Mouse (Mus musculus) midbrain, embryonic 12.5 days (tissue): ENCODE results near the gene Arrdc5. TPM values are rescaled to one million over a fixed set of nuclear protein-coding genes. Genes with fewer than 3 reads are reported as not detected.

ENCODE experiments used
- ATAC-seq: fragments of 200-750 bp; cut with Nextera tagmentation; 2 replicates; pipeline ENCODE4 v1.8.0; 2017; ENCODE audit warnings: low read depth, moderate TSS enrichment, moderate library complexity; ENCODE audit not compliant: low FRiP score
- H3K27ac ChIP-seq: fragments of 300-500 bp; sonication (generic); replicated peaks from 2 replicates; pipeline ENCODE4 v1.5.1; 2016; ENCODE audit warnings: mild to moderate bottlenecking
- H3K27me3 ChIP-seq: fragments of 300-500 bp; sonication (generic); 2 replicates; pipeline ENCODE4 v1.6.1; 2016; ENCODE audit warnings: mild to moderate bottlenecking
- H3K36me3 ChIP-seq: fragments of 300-500 bp; sonication (generic); 2 replicates; pipeline ENCODE4 v1.6.1; 2016
- H3K4me1 ChIP-seq: fragments of 300-500 bp; sonication (generic); 2 replicates; pipeline ENCODE4 v1.6.1; 2016
- H3K4me2 ChIP-seq: fragments of 300-500 bp; sonication (generic); replicated peaks from 2 replicates; pipeline ENCODE4 v1.6.1; 2016; ENCODE audit warnings: mild to moderate bottlenecking, moderate library complexity
- H3K4me3 ChIP-seq: fragments of 300-500 bp; sonication (generic); 2 replicates; pipeline ENCODE4 v1.5.1; 2016; ENCODE audit warnings: mild to moderate bottlenecking
- H3K9ac ChIP-seq: fragments of 300-500 bp; sonication (generic); replicated peaks from 2 replicates; pipeline ENCODE4 v1.6.1; 2016; ENCODE audit warnings: mild to moderate bottlenecking, moderate library complexity
- H3K9me3 ChIP-seq: fragments of 300-500 bp; sonication (generic); 2 replicates; pipeline ENCODE4 v1.6.1; 2016; ENCODE audit warnings: mild to moderate bottlenecking
- WGBS: fragments of 180-500 bp; shearing (Covaris S2); methylation state at CpG from one replicate; pipeline ENCODE4 v1.1.7; 2016; 5-methylcytosine and 5-hydroxymethylcytosine counted together
- polyA plus RNA-seq: library from polyadenylated mRNA; unstranded; fragments of >200 nt; fragmentation: Nextera tagmentation; extraction: Ambion mirVana; gene quantifications from 2 replicates; pipeline ENCODE4 v1.2.1, GENCODE M21; 2016

The Arrdc5 gene
- polyA plus RNA-seq, 1 experiment from 2014 or later: not detected

- H3K27ac ChIP-seq: peak overlapping the region; percentile 73
- no peaks in the 10 kb centered on the region for H3K9me3 ChIP-seq
- H3K4me1 ChIP-seq: peaks cover 35% of the 10 kb centered on the region
- H3K27me3 ChIP-seq: no peaks in the 10 kb centered on the region; the same call in 1 of the 2 replicates
- WGBS: 34% methylated on average over 3 of the region's 3 CpGs
- H3K4me3 ChIP-seq: 0 out of 2 replicates have a peak overlapping the region, but pooled peaks have one; percentile 43
- no peak for ATAC-seq
- H3K4me2 ChIP-seq: peak overlapping the region; percentile 54
- H3K36me3 ChIP-seq: peaks cover 10% of the 10 kb centered on the region
- H3K9ac ChIP-seq: 0 out of 2 replicates have a peak overlapping the region, but pooled peaks have one; percentile 45
Measured at GRCm38 (mm10) chr17:56288866-56289265, 11.2 kb downstream of the Arrdc5 start.

DNA sequence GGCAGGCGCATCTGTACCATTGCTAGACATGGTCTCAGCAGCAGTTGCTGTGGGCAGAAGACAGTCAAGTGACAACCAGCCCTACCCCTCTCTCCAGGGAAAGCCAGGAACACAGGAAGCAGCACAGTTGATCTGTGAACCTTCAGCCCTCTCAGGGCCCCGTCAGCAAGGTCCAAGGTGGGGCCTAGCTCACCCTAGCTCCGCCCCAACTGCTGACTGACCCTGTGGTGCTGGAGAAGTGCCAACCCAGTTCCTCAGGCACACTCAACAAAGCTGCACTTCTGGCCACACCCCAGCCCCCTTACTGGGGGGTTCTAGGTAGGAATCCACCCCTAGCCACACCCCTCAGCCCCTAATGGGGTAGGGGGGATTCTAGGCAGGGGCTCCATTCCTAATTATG lies 12.3 kb downstream of the Arrdc5 start:
- Histone ChIP-seq H3K36me3 (peaks cover 11% of the 10 kb centered on the region), H3K27ac (no peak overlapping the region), H3K4me2 (no peak overlapping the region), H3K4me1 (peaks cover 35% of the 10 kb centered on the region), H3K9me3 (no peaks in the 10 kb centered on the region), H3K4me3 (no peak overlapping the region), H3K9ac (no peak overlapping the region), H3K27me3 (no peaks in the 10 kb centered on the region; the same call in 1 of the 2 replicates)
- 52% methylated on average over 3 of the region's 3 CpGs for WGBS
- ATAC-seq: no peak

- Histone ChIP-seq H3K27ac (no peak overlapping the region), H3K9me3 (no peaks in the 10 kb centered on the region), H3K4me2 (no peak overlapping the region), H3K4me3 (no peak overlapping the region), H3K27me3 (no peaks in the 10 kb centered on the region), H3K36me3 (peaks cover 14% of the 10 kb centered on the region), H3K4me1 (peaks cover 28% of the 10 kb centered on the region), H3K9ac (no peak overlapping the region)
- no peak for ATAC-seq
- WGBS: 94% methylated on average over 11 of the region's 11 CpGs
Measured at GRCm38 (mm10) chr17:56285995-56286394, 14.1 kb downstream of the Arrdc5 start.

DNA sequence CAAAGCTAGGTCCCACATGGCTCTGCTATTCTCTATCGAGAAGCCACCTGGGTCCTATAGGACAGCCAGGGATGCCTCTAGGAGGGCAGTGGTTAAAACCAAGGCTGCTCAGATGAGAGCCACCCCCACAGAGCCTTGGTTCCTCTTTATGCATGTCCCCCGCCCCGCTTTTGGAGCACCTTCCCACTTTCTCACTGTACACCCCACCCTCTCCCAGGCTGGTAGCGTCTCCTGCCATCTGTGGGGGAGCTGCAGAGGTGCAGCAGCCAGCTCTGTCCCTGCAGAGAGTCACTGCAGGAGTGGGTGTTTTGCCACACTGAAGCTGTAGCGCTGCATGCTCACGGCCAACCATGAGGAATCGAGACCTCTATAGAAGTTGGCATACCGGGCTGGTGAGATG lies 16.8 kb downstream of the Arrdc5 start:
- Histone ChIP-seq H3K27me3 (no peaks in the 10 kb centered on the region), H3K27ac (no peak overlapping the region), H3K4me2 (no peak overlapping the region), H3K4me1 (peaks cover 5% of the 10 kb centered on the region), H3K9me3 (no peaks in the 10 kb centered on the region), H3K36me3 (peaks cover 15% of the 10 kb centered on the region), H3K9ac (no peak overlapping the region), H3K4me3 (no peak overlapping the region)
- 94% methylated on average over 8 of the region's 8 CpGs for WGBS
- no peak for ATAC-seq

DNA sequence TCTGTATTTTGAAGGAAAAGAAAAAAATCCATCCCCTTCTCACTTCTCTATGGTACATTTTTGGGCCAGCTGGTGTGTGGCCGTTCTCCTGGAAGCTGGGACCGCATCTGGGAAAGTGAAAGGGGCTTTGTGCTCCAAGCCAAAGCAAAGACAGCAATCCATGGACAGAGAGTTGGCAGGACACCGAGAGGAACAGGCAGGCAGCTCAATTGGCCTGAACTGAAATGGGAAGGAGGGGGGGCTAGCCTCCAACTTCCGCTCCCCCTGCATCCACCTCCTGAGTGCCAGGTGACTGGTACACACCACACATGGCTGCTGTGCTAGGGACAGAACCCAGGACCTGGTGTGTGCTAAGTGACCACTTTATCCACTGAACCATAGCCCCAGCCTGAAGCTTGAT lies 17.3 kb downstream of the Arrdc5 start:
- no peak overlapping the region for H3K4me3 ChIP-seq
- H3K27me3 ChIP-seq: no peaks in the 10 kb centered on the region
- ATAC-seq: no peak
- no peaks in the 10 kb centered on the region for H3K9me3 ChIP-seq
- H3K4me1 ChIP-seq: peaks cover 2% of the 10 kb centered on the region
- WGBS: 90% methylated on average over 4 of the region's 4 CpGs
- H3K27ac ChIP-seq: no peak overlapping the region
- H3K4me2 ChIP-seq: no peak overlapping the region
- H3K9ac ChIP-seq: no peak overlapping the region
- peaks cover 15% of the 10 kb centered on the region for H3K36me3 ChIP-seq

DNA sequence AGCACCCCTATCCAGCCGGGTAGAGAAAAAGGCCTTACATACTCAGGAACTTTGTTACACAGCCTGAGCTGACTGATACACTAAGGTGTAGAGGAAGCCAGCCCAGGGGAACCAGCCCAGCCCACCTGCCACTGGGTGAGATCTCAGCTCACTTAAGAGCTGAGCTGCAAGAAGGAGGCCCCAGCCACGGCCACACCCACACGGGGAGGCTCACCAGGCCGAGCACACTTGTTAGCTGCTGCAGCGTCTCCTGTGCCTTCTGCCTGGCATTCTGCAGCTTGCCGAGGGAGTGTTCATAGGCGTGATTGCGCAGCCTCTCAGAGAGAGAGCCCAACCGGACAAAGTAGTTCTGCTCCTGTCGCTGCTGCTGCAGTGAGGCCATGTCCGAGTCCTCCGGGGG lies 18.9 kb downstream of the Arrdc5 start:
- H3K9ac ChIP-seq: no peak overlapping the region
- 90% methylated on average over 12 of the region's 12 CpGs for WGBS
- ATAC-seq: no peak
- no peaks in the 10 kb centered on the region for H3K9me3 ChIP-seq
- no peak overlapping the region for H3K4me2 ChIP-seq
- peaks cover 15% of the 10 kb centered on the region for H3K4me1 ChIP-seq
- H3K4me3 ChIP-seq: no peak overlapping the region
- no peak overlapping the region for H3K27ac ChIP-seq
- H3K36me3 ChIP-seq: peaks cover 15% of the 10 kb centered on the region
- no peaks in the 10 kb centered on the region for H3K27me3 ChIP-seq

- Histone ChIP-seq H3K4me1 (peaks cover 18% of the 10 kb centered on the region), H3K27ac (no peak overlapping the region), H3K9ac (no peak overlapping the region), H3K27me3 (no peaks in the 10 kb centered on the region), H3K36me3 (peaks cover 9% of the 10 kb centered on the region; the same call in 1 of the 2 replicates), H3K4me3 (no peak overlapping the region), H3K4me2 (no peak overlapping the region), H3K9me3 (no peaks in the 10 kb centered on the region)
- ATAC-seq: no peak
- 88% methylated on average over 12 of the region's 12 CpGs for WGBS
Measured at GRCm38 (mm10) chr17:56279481-56280155, 20.5 kb downstream of the Arrdc5 start.

GRCm38 (mm10) chr17:56278340-56278739 lies 21.7 kb downstream of the Arrdc5 start:
- Histone ChIP-seq H3K4me1 (peaks cover 18% of the 10 kb centered on the region), H3K4me3 (no peak overlapping the region), H3K4me2 (no peak overlapping the region), H3K9ac (no peak overlapping the region), H3K36me3 (peaks cover 4% of the 10 kb centered on the region; the same call in 1 of the 2 replicates), H3K27me3 (no peaks in the 10 kb centered on the region), H3K9me3 (no peaks in the 10 kb centered on the region), H3K27ac (no peak overlapping the region)
- 91% methylated on average over 5 of the region's 5 CpGs for WGBS
- ATAC-seq: no peak

GRCm38 (mm10) chr17:56277567-56277893 lies 22.6 kb downstream of the Arrdc5 start:
- Histone ChIP-seq H3K4me1 (peaks cover 18% of the 10 kb centered on the region), H3K4me2 (peak overlapping the region; percentile 64; the same call in 1 of the 2 replicates), H3K9ac (no peak overlapping the region), H3K27ac (no peak overlapping the region), H3K4me3 (no peak overlapping the region), H3K27me3 (no peaks in the 10 kb centered on the region), H3K9me3 (no peaks in the 10 kb centered on the region), H3K36me3 (peaks cover 4% of the 10 kb centered on the region; the same call in 1 of the 2 replicates)
- no peak for ATAC-seq
- 49% methylated on average over 2 of the region's 2 CpGs for WGBS

DNA sequence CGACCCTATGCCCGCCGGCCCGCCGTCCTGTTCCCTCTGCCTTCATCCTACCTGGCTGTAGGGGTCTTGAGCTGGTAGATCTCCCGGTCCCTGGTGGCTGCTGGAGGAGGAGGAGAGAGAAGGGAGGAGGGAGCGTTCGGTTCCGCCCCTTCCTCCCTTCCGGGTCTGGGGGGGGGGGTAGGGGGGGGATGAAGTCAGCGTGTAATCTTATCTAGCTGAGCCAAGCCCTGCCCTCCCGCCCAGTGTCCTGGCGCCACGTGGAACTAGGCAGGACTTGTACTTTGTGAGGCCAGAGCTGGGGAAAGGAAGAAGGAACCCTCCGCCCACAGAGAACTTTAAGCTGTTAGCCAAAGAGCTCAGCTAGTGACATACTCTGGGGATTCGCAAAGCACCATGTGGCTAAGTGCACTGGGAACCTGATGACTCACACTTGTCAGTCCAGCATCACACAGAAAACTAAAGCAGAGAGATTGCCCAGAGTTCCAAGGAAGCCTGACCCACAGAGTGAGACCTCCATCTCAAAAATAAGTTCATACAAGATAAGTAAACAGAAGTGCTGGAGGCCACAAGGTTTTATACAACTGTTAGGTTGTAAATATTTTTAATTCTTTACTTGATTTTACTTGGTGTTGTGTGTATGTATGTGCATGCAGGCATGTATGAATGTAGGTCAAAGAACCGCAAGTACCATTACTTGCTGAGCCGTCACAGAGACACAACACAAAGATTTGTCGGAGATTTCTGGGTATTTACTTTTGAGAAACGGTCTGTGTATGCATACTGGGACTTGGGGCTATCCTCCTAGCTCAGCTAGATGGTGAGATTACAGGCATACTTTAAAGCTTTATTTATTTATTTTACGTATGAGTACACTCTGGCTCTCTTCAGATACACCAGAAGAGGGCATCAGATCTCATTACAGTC lies 23.2 kb downstream of the Arrdc5 start, which contains the start of gene Ticam1:
Gene Ticam1, minus strand, starts transcription at position 144 of the 924 bp plus-strand sequence.
- H3K4me3 ChIP-seq: peak within 1 kb of the TSS; percentile 44
- peak; percentile 87 for ATAC-seq
- peaks cover 4% of the 10 kb centered on the region; the same call in 1 of the 2 replicates for H3K36me3 ChIP-seq
- peak within 1 kb of the TSS; percentile 64 for H3K4me2 ChIP-seq
- H3K9ac ChIP-seq: peak within 1 kb of the TSS; percentile 54
- H3K4me1 ChIP-seq: peaks cover 18% of the 10 kb centered on the region
- H3K27me3 ChIP-seq: no peaks in the 10 kb centered on the region
- peak within 1 kb of the TSS; percentile 63 for H3K27ac ChIP-seq
- no peaks in the 10 kb centered on the region for H3K9me3 ChIP-seq
- WGBS: 7% methylated on average over 19 of the region's 21 CpGs

- WGBS: 28% methylated on average over 5 of the region's 5 CpGs
- H3K9ac ChIP-seq: peak overlapping the region; percentile 54; the same call in 1 of the 2 replicates
Measured at GRCm38 (mm10) chr17:56275842-56276480, 24.1 kb downstream of the Arrdc5 start.

More at GRCm38 (mm10) chr17:56275842-56276480, 24.1 kb downstream of the Arrdc5 start:
- H3K4me3 ChIP-seq: peak overlapping the region; percentile 44
- H3K27me3 ChIP-seq: no peaks in the 10 kb centered on the region
- H3K4me1 ChIP-seq: peaks cover 18% of the 10 kb centered on the region
- H3K36me3 ChIP-seq: peaks cover under 1% of the 10 kb centered on the region; the same call in 1 of the 2 replicates
- H3K9me3 ChIP-seq: no peaks in the 10 kb centered on the region
- 0 out of 2 replicates have a peak, but pooled peaks have one; percentile 4 for ATAC-seq
- peak overlapping the region; percentile 63 for H3K27ac ChIP-seq
- peak overlapping the region; percentile 64 for H3K4me2 ChIP-seq
